Mouse (Mus musculus): ENCODE results near the gene Boll.

GRCm38 (mm10) chr1:55198719-55199118, 164.6 kb downstream of the Boll start:
- TF ChIP-seq CTCF (IDR thresholded peaks at IDR 0.05; ENCODE audit: low read depth) (no peak), EP300 (IDR thresholded peaks at IDR 0.05; ENCODE audit: low read depth) (no peak)

All from heart, postnatal 0 days (tissue).